Mouse (Mus musculus): ENCODE measurements around the gene Cebpa. TPM values are rescaled to one million over a fixed set of nuclear protein-coding genes. Genes with fewer than 3 reads are reported as not detected.

The Cebpa gene
- total and polyA plus RNA-seq, 2 experiments from 2014 or later: 0.67 to 11.3 TPM

- no peak for DNase-seq (ENCODE audit: low spot score)
- Histone ChIP-seq H3K27me3 (ENCODE audit: insufficient read depth, low read length) (peaks cover 8% of the 10 kb centered on the region; the same call in 1 of the 2 replicates), H3K9ac (replicated peaks; ENCODE audit: low read length, poor library complexity, severe bottlenecking) (no peak overlapping the region), H3K9me3 (ENCODE audit: low read length) (no peaks in the 10 kb centered on the region), H3K4me2 (ENCODE audit: low read depth, low read length, poor library complexity, severe bottlenecking) (no peak overlapping the region), H3K36me3 (ENCODE audit: insufficient read depth, low read length) (no peaks in the 10 kb centered on the region), H3K4me1 (ENCODE audit: insufficient read depth, low read length) (no peaks in the 10 kb centered on the region), H3K27ac (ENCODE audit: low read depth, low read length) (no peak overlapping the region), H3K4me3 (ENCODE audit: low read depth, low read length) (no peak overlapping the region)
- no peak for TF ChIP-seq CTCF (IDR thresholded peaks at IDR 0.05)
- ATAC-seq (ENCODE audit: low FRiP score): no peak
- 44% methylated on average over 6 of the region's 6 CpGs for WGBS
Measured at GRCm38 (mm10) chr7:35127721-35128120, 8.6 kb downstream of the Cebpa start.

- H3K4me3 ChIP-seq (ENCODE audit: low read depth, low read length): no peak overlapping the region
- no peak for ATAC-seq (ENCODE audit: low FRiP score)
- H3K27me3 ChIP-seq (ENCODE audit: insufficient read depth, low read length): 0 out of 2 replicates have a peak, but pooled peaks cover 7% of the 10 kb centered on the region
- no peaks in the 10 kb centered on the region for H3K4me1 ChIP-seq (ENCODE audit: insufficient read depth, low read length)
- WGBS: 76% methylated on average over 17 of the region's 17 CpGs
- no peak overlapping the region for H3K4me2 ChIP-seq (ENCODE audit: low read depth, low read length, poor library complexity, severe bottlenecking)
- no peaks in the 10 kb centered on the region for H3K36me3 ChIP-seq (ENCODE audit: insufficient read depth, low read length)
- no peak overlapping the region for H3K9ac ChIP-seq (replicated peaks; ENCODE audit: low read length, poor library complexity, severe bottlenecking)
- no peak overlapping the region for H3K27ac ChIP-seq (ENCODE audit: low read depth, low read length)
- TF ChIP-seq CTCF (IDR thresholded peaks at IDR 0.05): no peak
- no peaks in the 10 kb centered on the region for H3K9me3 ChIP-seq (ENCODE audit: low read length)
- DNase-seq (ENCODE audit: low spot score): no peak
Measured at GRCm38 (mm10) chr7:35128677-35129567, 9.8 kb downstream of the Cebpa start.

DNA sequence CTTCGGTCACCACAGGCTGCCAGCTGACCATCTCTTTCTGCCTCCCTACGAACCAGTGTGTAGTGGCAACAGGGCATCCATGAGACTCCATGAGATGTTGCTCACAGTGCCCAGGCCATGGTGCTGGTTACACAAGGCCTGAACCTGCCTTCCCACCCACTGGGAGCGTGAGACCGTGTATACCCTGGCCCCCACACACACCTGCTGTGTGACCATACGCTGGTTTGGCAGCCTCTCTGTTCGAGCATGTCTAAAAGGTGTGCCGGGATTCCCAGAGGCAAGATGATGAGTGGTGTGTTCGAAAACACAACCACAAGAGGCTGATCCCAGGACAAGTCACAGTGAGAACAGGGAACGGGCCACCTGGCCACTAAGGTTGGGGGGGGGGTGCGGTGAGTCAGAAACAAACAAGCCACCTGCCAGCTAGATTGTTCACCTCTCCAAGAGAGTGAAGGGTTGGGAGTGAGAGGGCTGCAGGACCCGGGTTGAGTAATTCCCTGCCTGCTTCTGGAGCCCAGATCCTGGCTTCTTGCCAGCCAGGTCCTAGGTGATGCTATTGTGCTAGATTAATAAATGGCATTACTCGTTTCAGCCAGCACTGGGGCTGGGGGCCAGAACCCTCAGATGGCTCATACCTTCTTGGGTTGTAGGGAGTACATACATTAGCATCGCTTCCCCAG lies 11.1 kb downstream of the Cebpa start:
- no peaks in the 10 kb centered on the region for H3K36me3 ChIP-seq (ENCODE audit: insufficient read depth, low read length)
- TF ChIP-seq CTCF (IDR thresholded peaks at IDR 0.05): no peak
- 84% methylated on average over 13 of the region's 13 CpGs for WGBS
- H3K27ac ChIP-seq (ENCODE audit: low read depth, low read length): no peak overlapping the region
- DNase-seq (ENCODE audit: low spot score): no peak
- no peaks in the 10 kb centered on the region for H3K4me1 ChIP-seq (ENCODE audit: insufficient read depth, low read length)
- H3K4me2 ChIP-seq (ENCODE audit: low read depth, low read length, poor library complexity, severe bottlenecking): no peak overlapping the region
- H3K27me3 ChIP-seq (ENCODE audit: insufficient read depth, low read length): 0 out of 2 replicates have a peak, but pooled peaks cover 7% of the 10 kb centered on the region
- no peak overlapping the region for H3K4me3 ChIP-seq (ENCODE audit: low read depth, low read length)
- H3K9me3 ChIP-seq (ENCODE audit: low read length): no peaks in the 10 kb centered on the region
- no peak overlapping the region for H3K9ac ChIP-seq (replicated peaks; ENCODE audit: low read length, poor library complexity, severe bottlenecking)
- no peak for ATAC-seq (ENCODE audit: low FRiP score)

DNA sequence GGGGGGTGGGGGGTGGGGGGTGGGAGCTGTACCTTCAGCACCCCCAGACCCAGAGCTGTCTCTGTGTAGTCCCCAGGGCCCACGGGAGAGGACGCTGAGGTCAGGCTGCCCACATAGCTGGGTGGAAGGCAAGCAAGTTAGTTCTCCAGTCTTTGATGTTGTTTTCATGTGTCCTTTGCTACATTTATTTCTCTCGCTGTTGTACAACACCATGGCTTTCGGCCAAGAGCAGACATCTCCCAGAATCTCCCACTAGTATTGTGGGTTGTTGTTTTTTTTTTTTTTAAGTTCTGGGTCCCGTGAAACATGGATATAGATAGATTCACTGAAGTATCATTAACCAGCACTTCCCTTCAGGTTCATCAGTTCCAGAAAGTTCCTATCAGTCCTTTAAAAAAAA lies 11.8 kb downstream of the Cebpa start:
- Histone ChIP-seq H3K27me3 (ENCODE audit: insufficient read depth, low read length) (0 out of 2 replicates have a peak, but pooled peaks cover 7% of the 10 kb centered on the region), H3K4me2 (ENCODE audit: low read depth, low read length, poor library complexity, severe bottlenecking) (no peak overlapping the region), H3K27ac (ENCODE audit: low read depth, low read length) (no peak overlapping the region), H3K4me3 (ENCODE audit: low read depth, low read length) (no peak overlapping the region), H3K9ac (replicated peaks; ENCODE audit: low read length, poor library complexity, severe bottlenecking) (no peak overlapping the region), H3K4me1 (ENCODE audit: insufficient read depth, low read length) (no peaks in the 10 kb centered on the region), H3K9me3 (ENCODE audit: low read length) (no peaks in the 10 kb centered on the region), H3K36me3 (ENCODE audit: insufficient read depth, low read length) (no peaks in the 10 kb centered on the region)
- no peak for TF ChIP-seq CTCF (IDR thresholded peaks at IDR 0.05)
- WGBS: 89% methylated on average over 5 of the region's 5 CpGs
- ATAC-seq (ENCODE audit: low FRiP score): no peak
- no peak for DNase-seq (ENCODE audit: low spot score)

DNA sequence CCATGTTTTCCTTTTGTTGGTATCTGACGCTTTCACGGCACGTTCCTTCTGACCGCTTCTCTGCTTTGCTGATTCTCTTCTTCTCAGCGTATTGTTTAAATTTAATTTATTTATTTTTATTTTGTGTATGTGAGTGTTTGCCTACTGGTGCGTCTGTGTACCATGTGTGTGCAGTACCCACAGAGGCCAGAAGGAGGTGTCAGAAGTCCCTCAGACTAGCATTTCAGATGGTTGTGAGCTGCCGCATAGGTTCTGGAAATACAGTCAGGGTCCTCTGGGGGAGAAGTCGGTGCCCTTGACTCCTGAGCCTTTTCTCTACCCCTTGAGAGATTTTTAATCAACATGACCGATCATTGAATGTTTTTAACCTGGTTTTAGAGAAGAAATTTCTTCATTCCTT lies 12.5 kb downstream of the Cebpa start:
- Histone ChIP-seq H3K9me3 (ENCODE audit: low read length) (no peaks in the 10 kb centered on the region), H3K4me1 (ENCODE audit: insufficient read depth, low read length) (no peaks in the 10 kb centered on the region), H3K27me3 (ENCODE audit: insufficient read depth, low read length) (0 out of 2 replicates have a peak, but pooled peaks cover 7% of the 10 kb centered on the region), H3K36me3 (ENCODE audit: insufficient read depth, low read length) (no peaks in the 10 kb centered on the region), H3K27ac (ENCODE audit: low read depth, low read length) (no peak overlapping the region), H3K4me3 (ENCODE audit: low read depth, low read length) (no peak overlapping the region), H3K9ac (replicated peaks; ENCODE audit: low read length, poor library complexity, severe bottlenecking) (no peak overlapping the region), H3K4me2 (ENCODE audit: low read depth, low read length, poor library complexity, severe bottlenecking) (no peak overlapping the region)
- WGBS: 94% methylated on average over 9 of the region's 9 CpGs
- DNase-seq (ENCODE audit: low spot score) (no peak), ATAC-seq (ENCODE audit: low FRiP score) (no peak)
- no peak for TF ChIP-seq CTCF (IDR thresholded peaks at IDR 0.05)

- Histone ChIP-seq H3K4me2 (ENCODE audit: low read depth, low read length, poor library complexity, severe bottlenecking) (no peak overlapping the region), H3K4me3 (ENCODE audit: low read depth, low read length) (no peak overlapping the region), H3K4me1 (ENCODE audit: insufficient read depth, low read length) (no peaks in the 10 kb centered on the region), H3K36me3 (ENCODE audit: insufficient read depth, low read length) (no peaks in the 10 kb centered on the region), H3K9me3 (ENCODE audit: low read length) (no peaks in the 10 kb centered on the region), H3K27me3 (ENCODE audit: insufficient read depth, low read length) (0 out of 2 replicates have a peak, but pooled peaks cover 3% of the 10 kb centered on the region), H3K9ac (replicated peaks; ENCODE audit: low read length, poor library complexity, severe bottlenecking) (no peak overlapping the region), H3K27ac (ENCODE audit: low read depth, low read length) (no peak overlapping the region)
- no peak for TF ChIP-seq CTCF (IDR thresholded peaks at IDR 0.05)
- DNase-seq (ENCODE audit: low spot score) (no peak), ATAC-seq (ENCODE audit: low FRiP score) (no peak)
- 46% methylated on average over 5 of the region's 5 CpGs for WGBS
Measured at GRCm38 (mm10) chr7:35134621-35135020, 15.5 kb downstream of the Cebpa start.

Measured in midbrain, postnatal 0 days (tissue).